Mouse (Mus musculus): ENCODE data around the gene Sh2d3c. TPM values are rescaled to one million over a fixed set of nuclear protein-coding genes. Genes with fewer than 3 reads are reported as not detected.

Gene Sh2d3c
- polyA plus RNA-seq, 1 experiment from 2014 or later = 23.7 TPM

DNA sequence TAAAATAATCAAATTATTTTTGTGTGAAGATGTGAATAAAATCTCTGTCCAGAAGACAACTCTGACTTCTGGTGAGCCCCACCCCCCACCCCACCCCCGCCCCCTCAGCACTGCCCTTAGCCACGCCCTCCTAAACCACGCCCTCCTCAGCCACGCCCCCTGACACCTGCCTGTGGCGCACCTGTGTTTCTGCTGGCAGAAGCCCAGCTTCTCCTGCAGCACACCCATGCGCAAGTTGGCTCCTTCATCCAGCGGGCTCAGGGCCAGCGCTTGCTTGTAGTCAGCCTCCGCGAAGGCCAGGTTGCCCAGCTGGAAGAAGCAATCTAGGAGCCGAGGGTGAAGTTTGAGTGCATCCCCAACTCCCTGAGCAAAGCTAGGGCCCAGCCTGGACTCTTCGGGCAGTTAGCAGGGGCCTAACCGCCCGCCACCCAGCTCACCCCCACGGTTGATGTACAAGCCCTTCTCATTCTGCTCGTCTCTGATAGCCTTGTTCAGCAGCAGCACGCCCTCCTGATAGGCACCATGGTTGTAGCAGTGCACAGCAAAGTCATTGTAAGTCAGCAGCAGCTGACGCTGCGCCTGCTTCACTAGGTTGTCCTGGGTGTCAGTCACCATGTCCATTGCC, 47.9 kb downstream of the Sh2d3c start:
- H3K27me3 ChIP-seq (ENCODE audit: control insufficient read depth, insufficient read depth, low read length) = no peaks in the 10 kb centered on the region
- H3K4me3 ChIP-seq (ENCODE audit: control insufficient read depth in 1 of 2, insufficient read depth in 1 of 2, low read depth in 1 of 2, low read length in 2 of 2) = no peak overlapping the region
- no peak overlapping the region for H3K27ac ChIP-seq (replicated peaks in 1 of 2; ENCODE audit: control insufficient read depth in 1 of 2, insufficient read depth in 1 of 2, low read depth in 2 of 2, low read length in 2 of 2)
- no peak overlapping the region for H3K4me2 ChIP-seq (ENCODE audit: low read length)
- no peaks in the 10 kb centered on the region for H3K36me3 ChIP-seq (ENCODE audit: control insufficient read depth, insufficient read depth, low read length)
- no peak for ATAC-seq (ENCODE audit: insufficient number of reproducible peaks, insufficient read depth, low FRiP score, low read depth)
- H3K4me1 ChIP-seq (ENCODE audit: control insufficient read depth in 2 of 2, insufficient read depth in 2 of 2, low read length in 2 of 2) = no peaks in the 10 kb centered on the region
- H3K9me3 ChIP-seq (ENCODE audit: control insufficient read depth, low read length) = no peaks in the 10 kb centered on the region
- WGBS = 47% methylated on average over 19 of the region's 19 CpGs
- no peak overlapping the region for H3K9ac ChIP-seq (ENCODE audit: low read length)

DNA sequence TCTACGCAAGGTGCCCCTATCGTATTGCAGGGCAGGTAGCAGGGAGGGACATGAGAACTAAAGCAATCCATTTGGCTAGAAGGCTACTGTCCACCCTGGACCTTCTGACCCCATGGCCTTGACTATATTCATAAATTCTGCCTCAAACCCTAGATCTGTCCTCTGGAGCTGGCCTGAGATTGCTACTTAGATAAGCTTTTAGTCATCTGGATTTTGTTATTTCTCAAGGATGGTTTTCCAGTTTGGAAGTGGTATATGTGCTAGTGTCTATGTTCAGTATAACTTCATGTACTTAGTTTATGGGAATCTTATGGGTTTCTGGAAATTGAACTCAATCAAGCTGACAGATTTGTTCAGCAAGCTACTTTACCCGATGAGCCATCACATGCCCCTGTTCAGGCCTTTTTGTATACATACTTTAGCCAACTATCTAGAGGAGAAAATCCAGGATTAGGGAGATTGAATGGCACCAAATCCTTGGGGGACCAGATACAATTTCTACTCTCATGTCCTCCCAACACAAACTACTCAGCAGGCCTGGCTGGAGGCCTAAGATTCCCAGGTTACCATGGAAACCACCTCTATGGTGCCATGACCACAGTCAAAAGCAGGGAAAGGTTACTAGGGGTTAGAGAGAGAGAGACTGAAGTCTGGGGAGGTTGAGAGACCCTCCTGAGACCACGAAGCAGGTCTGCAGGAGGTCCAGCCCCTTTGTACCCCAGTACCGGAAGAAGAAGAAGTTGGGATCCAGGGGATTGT, 48.7 kb downstream of the Sh2d3c start:
- Histone ChIP-seq H3K4me2 (ENCODE audit: low read length) (no peak overlapping the region), H3K36me3 (ENCODE audit: control insufficient read depth, insufficient read depth, low read length) (no peaks in the 10 kb centered on the region), H3K4me3 (ENCODE audit: control insufficient read depth in 1 of 2, insufficient read depth in 1 of 2, low read depth in 1 of 2, low read length in 2 of 2) (no peak overlapping the region), H3K4me1 (ENCODE audit: control insufficient read depth in 2 of 2, insufficient read depth in 2 of 2, low read length in 2 of 2) (no peaks in the 10 kb centered on the region), H3K9ac (ENCODE audit: low read length) (no peak overlapping the region), H3K27me3 (ENCODE audit: control insufficient read depth, insufficient read depth, low read length) (no peaks in the 10 kb centered on the region), H3K9me3 (ENCODE audit: control insufficient read depth, low read length) (no peaks in the 10 kb centered on the region), H3K27ac (replicated peaks in 1 of 2; ENCODE audit: control insufficient read depth in 1 of 2, insufficient read depth in 1 of 2, low read depth in 2 of 2, low read length in 2 of 2) (no peak overlapping the region)
- 88% methylated on average over 5 of the region's 5 CpGs for WGBS
- ATAC-seq (ENCODE audit: insufficient number of reproducible peaks, insufficient read depth, low FRiP score, low read depth) = no peak

- H3K27ac ChIP-seq (replicated peaks in 1 of 2; ENCODE audit: control insufficient read depth in 1 of 2, insufficient read depth in 1 of 2, low read depth in 2 of 2, low read length in 2 of 2) = no peak overlapping the region
- no peak overlapping the region for H3K4me3 ChIP-seq (ENCODE audit: control insufficient read depth in 1 of 2, insufficient read depth in 1 of 2, low read depth in 1 of 2, low read length in 2 of 2)
- H3K9me3 ChIP-seq (ENCODE audit: control insufficient read depth, low read length) = no peaks in the 10 kb centered on the region
- H3K4me1 ChIP-seq (ENCODE audit: control insufficient read depth in 2 of 2, insufficient read depth in 2 of 2, low read length in 2 of 2) = peaks cover 7 to 9% of the 10 kb centered on the region in 2 experiments
- no peaks in the 10 kb centered on the region for H3K36me3 ChIP-seq (ENCODE audit: control insufficient read depth, insufficient read depth, low read length)
- 29% methylated on average over 12 of the region's 12 CpGs for WGBS
- ATAC-seq (ENCODE audit: insufficient number of reproducible peaks, insufficient read depth, low FRiP score, low read depth) = no peak
- no peak overlapping the region for H3K9ac ChIP-seq (ENCODE audit: low read length)
- no peak overlapping the region for H3K4me2 ChIP-seq (ENCODE audit: low read length)
- no peaks in the 10 kb centered on the region for H3K27me3 ChIP-seq (ENCODE audit: control insufficient read depth, insufficient read depth, low read length)
Measured at GRCm38 (mm10) chr2:32771886-32772285, 51.0 kb downstream of the Sh2d3c start.

- WGBS = 79% methylated on average over 8 of the region's 8 CpGs
- H3K27me3 ChIP-seq (ENCODE audit: control insufficient read depth, insufficient read depth, low read length) = no peaks in the 10 kb centered on the region
Measured at GRCm38 (mm10) chr2:32772626-32773279, 51.9 kb downstream of the Sh2d3c start.

DNA sequence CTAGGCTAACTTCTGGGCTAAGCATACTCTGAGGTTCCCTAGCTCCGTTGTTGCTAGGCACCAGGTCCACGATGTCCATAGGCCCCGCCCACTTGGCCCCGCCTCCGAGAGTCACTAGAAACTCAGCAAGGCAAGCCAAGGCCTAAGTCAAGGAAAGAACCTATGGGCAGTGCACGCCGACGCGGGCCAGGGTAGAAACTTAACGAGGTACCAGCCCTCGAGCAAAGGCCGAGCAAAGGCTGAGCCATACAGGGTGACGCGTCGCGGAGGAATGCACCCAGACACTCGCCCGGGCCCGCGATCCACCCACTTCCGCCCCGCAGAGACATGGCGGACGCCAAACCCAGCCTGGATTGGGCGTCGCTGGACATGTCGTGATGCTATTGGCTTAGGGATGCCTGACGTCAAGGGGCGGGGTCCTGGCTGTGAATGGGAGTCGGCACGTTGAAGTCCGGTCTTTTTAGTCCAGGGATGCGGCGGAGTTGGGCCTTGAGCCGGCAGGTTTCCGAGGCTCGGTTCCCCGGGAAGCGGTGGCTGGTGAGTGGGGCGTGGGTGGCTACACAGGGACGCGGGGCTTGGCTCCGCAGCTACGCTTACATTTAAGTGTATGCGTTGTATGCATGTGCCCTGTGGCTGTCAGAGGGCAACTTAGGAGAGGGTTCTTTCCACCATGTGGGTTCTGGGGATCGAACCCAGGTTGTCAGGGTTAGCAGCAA, 54.7 kb downstream of the Sh2d3c start, which contains the start of the genes Ttc16 and Ptrh1:
Ttc16 (minus strand) TSS at position 275 of the 716 bp plus-strand sequence.
Ptrh1 (plus strand) TSS at position 428 of the 716 bp plus-strand sequence.
- Histone ChIP-seq H3K4me2 (ENCODE audit: low read length) (peak within 1 kb of the TSS; percentile 87), H3K9ac (ENCODE audit: low read length) (peak within 1 kb of the TSS; percentile 70), H3K4me3 (ENCODE audit: control insufficient read depth in 1 of 2, insufficient read depth in 1 of 2, low read depth in 1 of 2, low read length in 2 of 2) (peak within 1 kb of the TSS; percentile 57 to 73), H3K36me3 (ENCODE audit: control insufficient read depth, insufficient read depth, low read length) (no peaks in the 10 kb centered on the region), H3K27ac (replicated peaks in 1 of 2; ENCODE audit: control insufficient read depth in 1 of 2, insufficient read depth in 1 of 2, low read depth in 2 of 2, low read length in 2 of 2) (peak within 1 kb of the TSS; percentile 67 to 73; a peak in 3 of 4 replicates), H3K9me3 (ENCODE audit: control insufficient read depth, low read length) (no peaks in the 10 kb centered on the region), H3K4me1 (ENCODE audit: control insufficient read depth in 2 of 2, insufficient read depth in 2 of 2, low read length in 2 of 2) (peaks cover 7 to 9% of the 10 kb centered on the region in 2 experiments), H3K27me3 (ENCODE audit: control insufficient read depth, insufficient read depth, low read length) (no peaks in the 10 kb centered on the region)
- under 1% methylated on average over 46 of the region's 46 CpGs for WGBS
- peak; percentile 93 for ATAC-seq (ENCODE audit: insufficient number of reproducible peaks, insufficient read depth, low FRiP score, low read depth)

More at GRCm38 (mm10) chr2:32772626-32773279, 51.9 kb downstream of the Sh2d3c start:
- Histone ChIP-seq H3K27ac (replicated peaks in 1 of 2; ENCODE audit: control insufficient read depth in 1 of 2, insufficient read depth in 1 of 2, low read depth in 2 of 2, low read length in 2 of 2) (no peak overlapping the region), H3K4me1 (ENCODE audit: control insufficient read depth in 2 of 2, insufficient read depth in 2 of 2, low read length in 2 of 2) (peaks cover 7 to 9% of the 10 kb centered on the region in 2 experiments), H3K4me2 (ENCODE audit: low read length) (no peak overlapping the region), H3K36me3 (ENCODE audit: control insufficient read depth, insufficient read depth, low read length) (no peaks in the 10 kb centered on the region), H3K9me3 (ENCODE audit: control insufficient read depth, low read length) (no peaks in the 10 kb centered on the region), H3K4me3 (ENCODE audit: control insufficient read depth in 1 of 2, insufficient read depth in 1 of 2, low read depth in 1 of 2, low read length in 2 of 2) (no peak overlapping the region), H3K9ac (ENCODE audit: low read length) (no peak overlapping the region)
- ATAC-seq (ENCODE audit: insufficient number of reproducible peaks, insufficient read depth, low FRiP score, low read depth) = no peak

DNA sequence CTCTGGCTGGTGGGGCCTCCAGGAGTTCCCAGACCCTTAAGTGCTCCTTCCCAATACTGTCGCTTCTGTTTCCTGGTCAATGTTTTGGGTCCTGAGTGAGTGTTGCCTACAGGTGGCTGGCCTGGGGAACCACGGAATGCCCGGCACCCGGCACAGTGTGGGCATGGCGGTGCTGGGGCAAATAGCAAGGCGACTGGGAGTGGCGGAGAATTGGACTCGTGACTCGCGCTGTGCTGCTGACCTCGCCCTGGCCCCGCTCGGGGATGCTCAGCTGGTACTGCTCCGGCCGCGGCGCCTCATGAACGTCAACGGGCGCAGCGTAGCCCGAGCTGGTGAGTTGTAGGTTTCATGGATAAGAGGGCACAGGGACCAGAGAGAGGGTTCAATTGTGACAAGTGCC, 55.3 kb downstream of the Sh2d3c start:
- H3K36me3 ChIP-seq (ENCODE audit: control insufficient read depth, insufficient read depth, low read length) = no peaks in the 10 kb centered on the region
- no peak for ATAC-seq (ENCODE audit: insufficient number of reproducible peaks, insufficient read depth, low FRiP score, low read depth)
- H3K4me3 ChIP-seq (ENCODE audit: control insufficient read depth in 1 of 2, insufficient read depth in 1 of 2, low read depth in 1 of 2, low read length in 2 of 2) = peak overlapping the region; percentile 57 to 73
- peak overlapping the region; percentile 87 for H3K4me2 ChIP-seq (ENCODE audit: low read length)
- H3K27ac ChIP-seq (replicated peaks in 1 of 2; ENCODE audit: control insufficient read depth in 1 of 2, insufficient read depth in 1 of 2, low read depth in 2 of 2, low read length in 2 of 2) = no peak overlapping the region
- 23% methylated on average over 22 of the region's 22 CpGs for WGBS
- no peaks in the 10 kb centered on the region for H3K27me3 ChIP-seq (ENCODE audit: control insufficient read depth, insufficient read depth, low read length)
- peak overlapping the region; percentile 70 for H3K9ac ChIP-seq (ENCODE audit: low read length)
- H3K4me1 ChIP-seq (ENCODE audit: control insufficient read depth in 2 of 2, insufficient read depth in 2 of 2, low read length in 2 of 2) = peaks cover 7 to 9% of the 10 kb centered on the region in 2 experiments
- no peaks in the 10 kb centered on the region for H3K9me3 ChIP-seq (ENCODE audit: control insufficient read depth, low read length)

GRCm38 (mm10) chr2:32778081-32778480, 57.2 kb downstream of the Sh2d3c start:
- Histone ChIP-seq H3K9me3 (ENCODE audit: control insufficient read depth, low read length) (no peaks in the 10 kb centered on the region), H3K4me1 (ENCODE audit: control insufficient read depth in 2 of 2, insufficient read depth in 2 of 2, low read length in 2 of 2) (peaks cover 7 to 9% of the 10 kb centered on the region in 2 experiments), H3K36me3 (ENCODE audit: control insufficient read depth, insufficient read depth, low read length) (no peaks in the 10 kb centered on the region), H3K9ac (ENCODE audit: low read length) (no peak overlapping the region), H3K27ac (replicated peaks in 1 of 2; ENCODE audit: control insufficient read depth in 1 of 2, insufficient read depth in 1 of 2, low read depth in 2 of 2, low read length in 2 of 2) (no peak overlapping the region), H3K4me3 (ENCODE audit: control insufficient read depth in 1 of 2, insufficient read depth in 1 of 2, low read depth in 1 of 2, low read length in 2 of 2) (no peak overlapping the region), H3K4me2 (ENCODE audit: low read length) (no peak overlapping the region), H3K27me3 (ENCODE audit: control insufficient read depth, insufficient read depth, low read length) (no peaks in the 10 kb centered on the region)
- ATAC-seq (ENCODE audit: insufficient number of reproducible peaks, insufficient read depth, low FRiP score, low read depth) = no peak
- WGBS = 93% methylated on average over 6 of the region's 6 CpGs
